Mouse (Mus musculus): Measurements from ENCODE around the gene Tacc2.
A peak's percentile ranks its signal among the peaks of the same experiment; 100 is the strongest.

DNA sequence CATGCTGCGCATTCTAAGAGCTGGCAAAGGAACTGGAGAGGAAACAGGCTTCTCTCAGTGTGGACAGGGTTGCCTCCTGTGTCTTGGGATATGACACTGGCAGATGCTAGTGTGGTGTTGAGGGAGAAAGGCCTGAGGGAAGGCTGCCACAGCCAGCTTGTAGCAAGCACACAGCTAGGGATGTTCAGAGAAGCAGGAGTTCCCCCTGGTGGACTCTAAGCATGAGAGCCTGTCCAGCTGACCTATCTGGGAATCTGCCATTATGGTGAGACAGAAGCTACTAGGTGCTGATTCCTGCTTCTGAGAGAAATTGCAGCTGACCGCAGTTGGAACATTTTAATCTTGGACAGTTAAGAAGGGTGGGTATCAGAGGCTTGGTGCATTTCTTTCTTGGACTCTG lies 177.6 kb downstream of the Tacc2 start:
- TF ChIP-seq CTCF (IDR thresholded peaks at IDR 0.05; ENCODE audit: low read depth) (peak; percentile 65), EP300 (IDR thresholded peaks at IDR 0.05; ENCODE audit: low read depth) (no peak)
